In the genomic region with DNA sequence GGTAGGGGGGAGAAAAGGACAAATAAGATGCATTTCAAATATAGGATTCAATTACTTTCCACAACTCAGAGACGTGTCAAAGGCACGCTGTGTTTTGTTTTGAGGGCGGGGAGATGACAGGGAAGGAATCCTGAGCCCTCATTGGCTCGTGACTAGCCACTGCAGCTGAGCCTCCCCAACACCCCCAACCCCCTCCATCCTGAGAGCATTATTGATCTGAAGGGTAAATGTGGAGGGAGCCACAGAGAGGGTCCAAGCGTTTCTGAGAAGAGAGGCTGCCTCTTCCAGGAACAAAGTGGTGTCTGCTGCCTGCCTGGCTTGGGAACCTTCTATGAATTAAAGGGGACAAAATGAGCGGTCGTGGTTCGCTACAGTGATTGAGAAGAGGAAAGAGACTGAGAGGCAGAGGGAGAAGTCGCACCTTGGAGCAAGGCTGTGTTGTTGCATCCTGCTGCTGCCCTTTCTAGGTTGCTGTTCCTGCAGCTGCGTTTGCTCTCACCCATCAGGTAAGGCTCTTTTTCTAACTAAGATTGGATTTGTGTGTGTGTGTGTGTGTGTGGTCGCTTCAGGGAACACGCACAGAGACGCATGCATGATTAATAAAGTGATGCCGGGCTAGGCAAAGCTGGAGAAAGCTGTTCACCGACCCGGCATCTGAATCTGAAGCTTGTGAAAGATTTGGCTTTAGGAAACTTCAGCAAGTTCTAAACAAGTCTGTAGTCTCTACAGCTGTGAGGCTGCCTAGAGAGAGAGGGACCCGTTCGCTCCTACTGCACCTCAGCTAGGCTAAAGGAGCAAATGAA, we compare ENCODE assay signal across 8 mouse cellular contexts. TPM values are rescaled to one million over a fixed set of nuclear protein-coding genes. Genes with fewer than 3 reads are reported as not detected.
A peak's percentile ranks its signal among the peaks of the same experiment; 100 is the strongest.
DNase-seq lines count a peak whose midpoint lies in the region; ATAC-seq and TF ChIP-seq lines count a peak whose summit lies in the region.

Gene Cdh12, plus strand, starts transcription at position 405 of the 803 bp plus-strand sequence.

- DNase-seq in heart, adult 9 months (ENCODE audit: low spot score in 2 of 2) = no peak
- DNase-seq in layer of hippocampus, adult 2 months (ENCODE audit: low spot score in 2 of 2) = peak; percentile 58 to 62
- no peak for DNase-seq in adrenal gland, adult 2 months
- no peak for DNase-seq in adrenal gland, adult (ENCODE audit: inconsistent age in 2 of 2, low spot score in 1 of 2)
- DNase-seq in adrenal gland, postnatal 4 days (ENCODE audit: low spot score in 2 of 2) = no peak

- TF ChIP-seq CTCF in embryonic fibroblast, embryonic 13.5 days (IDR thresholded peaks at IDR 0.05; ENCODE audit: borderline replicate concordance, insufficient read depth, low read length) = no peak
- TF ChIP-seq CTCF in layer of hippocampus, adult 2 months (conservative IDR thresholded peaks at IDR 0.05) = 0 out of 2 replicates have a peak, but pooled peaks have one; percentile 14

- H3K27me3 ChIP-seq in heart, embryonic 16.5 days (ENCODE audit: control insufficient read depth, insufficient read depth, low read length) = no peaks in the 10 kb centered on the region
- H3K27me3 ChIP-seq in midbrain, embryonic 16.5 days (ENCODE audit: control insufficient read depth, insufficient read depth, low read depth, low read length) = no peaks in the 10 kb centered on the region

- H3K36me3 ChIP-seq in heart, embryonic 16.5 days (ENCODE audit: control insufficient read depth, insufficient read depth) = no peaks in the 10 kb centered on the region
- H3K36me3 ChIP-seq in midbrain, embryonic 16.5 days (ENCODE audit: control insufficient read depth, insufficient read depth, low read length) = no peaks in the 10 kb centered on the region

- H3K9ac ChIP-seq in heart, embryonic 16.5 days (ENCODE audit: low read length) = peak within 1 kb of the TSS; percentile 50
- H3K9ac ChIP-seq in midbrain, embryonic 16.5 days (ENCODE audit: low read depth, low read length) = peak within 1 kb of the TSS; percentile 73

- no peak within 1 kb of the TSS for H3K27ac ChIP-seq in heart, embryonic 16.5 days (ENCODE audit: low read length)
- no peak within 1 kb of the TSS for H3K27ac ChIP-seq in embryonic fibroblast, embryonic 13.5 days (ENCODE audit: insufficient read depth, low read length)
- peak within 1 kb of the TSS; percentile 87 for H3K27ac ChIP-seq in layer of hippocampus, adult 2 months
- H3K27ac ChIP-seq in midbrain, embryonic 16.5 days (ENCODE audit: low read length) = peak within 1 kb of the TSS; percentile 73

- H3K9me3 ChIP-seq in heart, embryonic 16.5 days (replicated peaks; ENCODE audit: control insufficient read depth, low read length) = no peaks in the 10 kb centered on the region
- no peaks in the 10 kb centered on the region for H3K9me3 ChIP-seq in midbrain, embryonic 16.5 days (replicated peaks; ENCODE audit: control insufficient read depth, low read length, poor library complexity, severe bottlenecking)

- no peak for TF ChIP-seq POLR2A in embryonic fibroblast, embryonic 13.5 days (IDR thresholded peaks at IDR 0.05; ENCODE audit: low read depth, low read length)

- H3K4me2 ChIP-seq in heart, embryonic 16.5 days (ENCODE audit: low read depth, low read length) = peak within 1 kb of the TSS; percentile 72
- H3K4me2 ChIP-seq in midbrain, embryonic 16.5 days (ENCODE audit: low read length) = peak within 1 kb of the TSS; percentile 85

- H3K4me1 ChIP-seq in heart, embryonic 16.5 days (ENCODE audit: control insufficient read depth, insufficient read depth, low read length) = no peaks in the 10 kb centered on the region
- no peaks in the 10 kb centered on the region; the same call in 1 of the 2 replicates for H3K4me1 ChIP-seq in embryonic fibroblast, embryonic 13.5 days (ENCODE audit: control insufficient read depth, insufficient read depth, low read length)
- 0 out of 2 replicates have a peak, but pooled peaks cover 3% of the 10 kb centered on the region for H3K4me1 ChIP-seq in midbrain, embryonic 16.5 days (ENCODE audit: control insufficient read depth, insufficient read depth, low read length)

- 12% methylated on average over 18 of the region's 18 CpGs for WGBS in heart, embryonic 16.5 days
- whole genome bisulfite sequencing in midbrain, embryonic 16.5 days = 1% methylated on average over 18 of the region's 18 CpGs

- H3K4me3 ChIP-seq in heart, embryonic 16.5 days (ENCODE audit: low read length) = peak within 1 kb of the TSS; percentile 45
- H3K4me3 ChIP-seq in embryonic fibroblast, embryonic 13.5 days (ENCODE audit: insufficient read depth, low read length) = peak within 1 kb of the TSS; percentile 18
- peak within 1 kb of the TSS; percentile 69 for H3K4me3 ChIP-seq in layer of hippocampus, adult 2 months
- peak within 1 kb of the TSS; percentile 59 for H3K4me3 ChIP-seq in midbrain, embryonic 16.5 days (ENCODE audit: low read depth, low read length)

- ATAC-seq in heart, embryonic 16.5 days (replicated peaks; ENCODE audit: extremely low read depth, insufficient read depth, low FRiP score) = no peak
- peak; percentile 94 for ATAC-seq in midbrain, embryonic 16.5 days

RNA-seq across cellular contexts. Expression of gene Cdh12, which starts in this region (rescaled TPM):
- 0.11 TPM in 1 of 2 replicates, not detected in the other for polyA plus RNA-seq in heart, embryonic 16.5 days (2015; fragmentation: Nextera tagmentation; extraction: Ambion mirVana)
- polyA plus RNA-seq in embryonic fibroblast, embryonic 13.5 days (2011; ENCODE audit: insufficient read length, low read depth, missing spikeins) = not detected in 2 replicates
- total RNA-seq in layer of hippocampus, adult 2 months (2021) = 10 to 100 TPM; 25.0 to 28.6 TPM
- polyA plus RNA-seq in midbrain, embryonic 16.5 days (2015; fragmentation: Nextera tagmentation; extraction: Ambion mirVana) = 9.5 and 11.6 TPM in 2 replicates
- under 1 TPM; 0.03 to 0.09 TPM for total RNA-seq in adrenal gland, adult 2 months (2021)
- polyA plus RNA-seq in adrenal gland, adult 2 months (2012; rRNA removed) = not detected in 2 replicates
- total RNA-seq in adrenal gland, postnatal 4 days (2021) = under 1 TPM; 0.22 to 0.40 TPM

Comparison
In these comparisons a context has a peak if more than half of its experiments do, and no peak if none do; other contexts are left out.
1. RNA of gene Cdh12 (total RNA-seq): 25.0 to 28.6 TPM in layer of hippocampus, adult 2 months; 0.22 to 0.40 TPM in adrenal gland, postnatal 4 days and 0.03 to 0.09 TPM in adrenal gland, adult 2 months; every median in the first group is over 10 times any median in the second.
2. H3K27ac ChIP-seq: peak in layer of hippocampus, adult 2 months (single experiment) and midbrain, embryonic 16.5 days (single experiment); none in heart, embryonic 16.5 days (single experiment) and embryonic fibroblast, embryonic 13.5 days (single experiment).
3. H3K4me3 ChIP-seq: peak in every context shown above with its lines; median percentile 69 in layer of hippocampus, adult 2 months; 59 in midbrain, embryonic 16.5 days; 45 in heart, embryonic 16.5 days; 18 in embryonic fibroblast, embryonic 13.5 days.
4. DNase-seq: peak in layer of hippocampus, adult 2 months (2 of 2); none in heart, adult 9 months (0 of 2), adrenal gland, adult 2 months (single experiment), adrenal gland, adult (0 of 2) and adrenal gland, postnatal 4 days (0 of 2).